8 mouse cellular contexts compared by ENCODE assay signal in genomic region chr4:46390390-46390970, GRCm38 (mm10). TPM values are rescaled to one million over a fixed set of nuclear protein-coding genes. Genes with fewer than 3 reads are reported as not detected.
DNase-seq lines count a peak whose midpoint lies in the region; ATAC-seq and TF ChIP-seq lines count a peak whose summit lies in the region.

No protein-coding gene starts in this region.

- H3K4me1 ChIP-seq in intestine, postnatal 0 days (replicated peaks; ENCODE audit: control insufficient read depth, insufficient read depth, low read length), result no peaks in the 10 kb centered on the region
- H3K4me1 ChIP-seq in midbrain, embryonic 10.5 days, result peaks cover 12% of the 10 kb centered on the region

- H3K4me3 ChIP-seq in intestine, postnatal 0 days (ENCODE audit: low read depth, low read length), result peak overlapping the region; percentile 76
- peak overlapping the region; percentile 73 for H3K4me3 ChIP-seq in midbrain, embryonic 10.5 days

- no peaks in the 10 kb centered on the region for H3K27me3 ChIP-seq in intestine, postnatal 0 days (replicated peaks; ENCODE audit: control insufficient read depth, insufficient read depth, low read length)
- no peaks in the 10 kb centered on the region for H3K27me3 ChIP-seq in midbrain, embryonic 10.5 days (ENCODE audit: low read depth, poor library complexity, severe bottlenecking)

- 22% methylated on average over 9 of the region's 9 CpGs for WGBS in intestine, postnatal 0 days
- WGBS in midbrain, embryonic 10.5 days, result 23% methylated on average over 9 of the region's 9 CpGs

- 0 out of 2 replicates have a peak, but pooled peaks cover 6% of the 10 kb centered on the region for H3K36me3 ChIP-seq in intestine, postnatal 0 days (ENCODE audit: control insufficient read depth, insufficient read depth)
- H3K36me3 ChIP-seq in midbrain, embryonic 10.5 days, result peaks cover 20% of the 10 kb centered on the region

- no peak for ATAC-seq in cerebellum, adult (ENCODE audit: insufficient number of reproducible peaks, low FRiP score, low TSS enrichment)
- peak; percentile 57 for ATAC-seq in granulocyte monocyte progenitor cell, adult 5-6 weeks (replicated peaks; ENCODE audit: poor library complexity, severe bottlenecking)
- peak; percentile 38; the same call in 1 of the 2 replicates for ATAC-seq in intestine, postnatal 0 days

- H3K9me3 ChIP-seq in intestine, postnatal 0 days (ENCODE audit: control insufficient read depth), result no peaks in the 10 kb centered on the region
- H3K9me3 ChIP-seq in midbrain, embryonic 10.5 days (replicated peaks), result no peaks in the 10 kb centered on the region

- no peak overlapping the region for H3K27ac ChIP-seq in intestine, postnatal 0 days (ENCODE audit: low read depth, low read length)
- peak overlapping the region; percentile 99 for H3K27ac ChIP-seq in midbrain, embryonic 10.5 days (replicated peaks)

- intact Hi-C loops in left cerebral cortex, postnatal 36 days (cut with DNase I), result no loop called here

- DNase-seq in cerebellum, adult 11 months, result peak; percentile 67
- peak; percentile 82 for DNase-seq in embryo, embryonic 11.5 days (ENCODE audit: low read depth, low spot score)
- peak; percentile 27 to 60 for DNase-seq in left cerebral cortex, postnatal 36 days (ENCODE audit: low spot score in 2 of 2)
- DNase-seq in midbrain, embryonic 10.5 days (ENCODE audit: low spot score), result peak; percentile 82
- DNase-seq in right cerebral cortex, postnatal 4 days, result peak; percentile 76

- peak overlapping the region; percentile 80; the same call in 1 of the 2 replicates for H3K9ac ChIP-seq in intestine, postnatal 0 days (ENCODE audit: low read depth, low read length)

- peak overlapping the region; percentile 80 for H3K4me2 ChIP-seq in intestine, postnatal 0 days (replicated peaks; ENCODE audit: low read depth)

- TF ChIP-seq CTCF in intestine, postnatal 0 days (IDR thresholded peaks at IDR 0.05; ENCODE audit: low read depth), result peak; percentile 89

RNA-seq across cellular contexts. Expression of gene Trmo, which starts 1.2 kb away (rescaled TPM):
- 11.1 and 13.3 TPM in 2 replicates for total RNA-seq in granulocyte monocyte progenitor cell, adult 5-6 weeks (2014; fragmentation: Nextera tagmentation)
- total RNA-seq in granulocyte monocyte progenitor cell, adult 5-6 weeks (2017), result 11.8 and 12.7 TPM in 2 replicates
- 5.9 and 7.0 TPM in 2 replicates for polyA plus RNA-seq in intestine, postnatal 0 days (2015; fragmentation: Nextera tagmentation; extraction: Ambion mirVana)
- total RNA-seq in left cerebral cortex, postnatal 36 days (2021), result 1 to 10 TPM; 3.6 to 4.9 TPM
- polyA plus RNA-seq in midbrain, embryonic 10.5 days (2016; fragmentation: Nextera tagmentation; extraction: Ambion mirVana), result 10.7 and 12.9 TPM in 2 replicates

RNA-seq across cellular contexts. Expression of gene Hemgn, which starts 22.8 kb away (rescaled TPM):
- total RNA-seq in granulocyte monocyte progenitor cell, adult 5-6 weeks (2014; fragmentation: Nextera tagmentation), result 0.45 and 1.2 TPM in 2 replicates
- 2.2 and 3.0 TPM in 2 replicates for total RNA-seq in granulocyte monocyte progenitor cell, adult 5-6 weeks (2017)
- polyA plus RNA-seq in intestine, postnatal 0 days (2015; fragmentation: Nextera tagmentation; extraction: Ambion mirVana), result 0.21 and 0.22 TPM in 2 replicates
- not detected for total RNA-seq in left cerebral cortex, postnatal 36 days (2021)
- 13.4 and 14.5 TPM in 2 replicates for polyA plus RNA-seq in midbrain, embryonic 10.5 days (2016; fragmentation: Nextera tagmentation; extraction: Ambion mirVana)

RNA-seq across cellular contexts. Expression of gene Foxe1, which starts 47.1 kb away (rescaled TPM):
- total RNA-seq in granulocyte monocyte progenitor cell, adult 5-6 weeks (2014; fragmentation: Nextera tagmentation), result not detected in 2 replicates
- total RNA-seq in granulocyte monocyte progenitor cell, adult 5-6 weeks (2017), result 0.26 TPM in 1 of 2 replicates, not detected in the other
- polyA plus RNA-seq in intestine, postnatal 0 days (2015; fragmentation: Nextera tagmentation; extraction: Ambion mirVana), result not detected in 2 replicates
- not detected for total RNA-seq in left cerebral cortex, postnatal 36 days (2021)
- polyA plus RNA-seq in midbrain, embryonic 10.5 days (2016; fragmentation: Nextera tagmentation; extraction: Ambion mirVana), result 0.07 TPM in 1 of 2 replicates, not detected in the other
